Comparison of ENCODE assay signal across 8 mouse cellular contexts in genomic region chr2:70826436-70827230, GRCm38 (mm10). TPM values are rescaled to one million over a fixed set of nuclear protein-coding genes. Genes with fewer than 3 reads are reported as not detected.
DNase-seq lines count a peak whose midpoint lies in the region; ATAC-seq and TF ChIP-seq lines count a peak whose summit lies in the region.

No protein-coding gene starts in this region.

- ATAC-seq in hindbrain, embryonic 13.5 days (ENCODE audit: low FRiP score) = no peak
- ATAC-seq in hindbrain, embryonic 11.5 days (ENCODE audit: low FRiP score) = no peak
- ATAC-seq in erythroid progenitor cell, adult 5-6 weeks (replicated peaks; ENCODE audit: low FRiP score, poor library complexity, severe bottlenecking) = peak; percentile 63
- peak; percentile 35 for ATAC-seq in liver, postnatal 0 days

- no peak overlapping the region for H3K27ac ChIP-seq in hindbrain, embryonic 13.5 days
- no peak overlapping the region for H3K27ac ChIP-seq in hindbrain, embryonic 11.5 days (ENCODE audit: low read depth, low read length)
- H3K27ac ChIP-seq in liver, postnatal 0 days (ENCODE audit: low read depth) = peak overlapping the region; percentile 100

- H3K36me3 ChIP-seq in hindbrain, embryonic 13.5 days = no peaks in the 10 kb centered on the region
- no peaks in the 10 kb centered on the region for H3K36me3 ChIP-seq in hindbrain, embryonic 11.5 days (ENCODE audit: control insufficient read depth, insufficient read depth, low read length)
- H3K36me3 ChIP-seq in liver, postnatal 0 days (replicated peaks; ENCODE audit: insufficient read depth, low read length) = no peaks in the 10 kb centered on the region

- H3K4me2 ChIP-seq in hindbrain, embryonic 13.5 days = 0 out of 2 replicates have a peak overlapping the region, but pooled peaks have one; percentile 25
- H3K4me2 ChIP-seq in hindbrain, embryonic 11.5 days (replicated peaks; ENCODE audit: low read depth, low read length) = no peak overlapping the region
- peak overlapping the region; percentile 83 for H3K4me2 ChIP-seq in liver, postnatal 0 days (ENCODE audit: low read depth, low read length)

- WGBS in hindbrain, embryonic 13.5 days = 79% methylated on average over 8 of the region's 8 CpGs
- WGBS in hindbrain, embryonic 11.5 days = 78% methylated on average over 8 of the region's 8 CpGs
- WGBS in liver, postnatal 0 days (ENCODE audit: insufficient replicate concordance) = 51% methylated on average over 8 of the region's 8 CpGs

- H3K9me3 ChIP-seq in hindbrain, embryonic 13.5 days = no peaks in the 10 kb centered on the region
- no peaks in the 10 kb centered on the region for H3K9me3 ChIP-seq in hindbrain, embryonic 11.5 days (ENCODE audit: control insufficient read depth, low read length)
- no peaks in the 10 kb centered on the region for H3K9me3 ChIP-seq in liver, postnatal 0 days (ENCODE audit: low read length)

- H3K4me1 ChIP-seq in hindbrain, embryonic 13.5 days (replicated peaks) = peaks cover 14% of the 10 kb centered on the region
- H3K4me1 ChIP-seq in hindbrain, embryonic 11.5 days (replicated peaks; ENCODE audit: control insufficient read depth, insufficient read depth, low read length) = no peaks in the 10 kb centered on the region
- peaks cover 53% of the 10 kb centered on the region for H3K4me1 ChIP-seq in liver, postnatal 0 days (ENCODE audit: insufficient read depth)

- no peak overlapping the region for H3K9ac ChIP-seq in hindbrain, embryonic 13.5 days
- H3K9ac ChIP-seq in hindbrain, embryonic 11.5 days (ENCODE audit: low read depth, low read length) = no peak overlapping the region
- H3K9ac ChIP-seq in liver, postnatal 0 days (replicated peaks) = peak overlapping the region; percentile 52

- no peaks in the 10 kb centered on the region for H3K27me3 ChIP-seq in hindbrain, embryonic 13.5 days
- H3K27me3 ChIP-seq in hindbrain, embryonic 11.5 days (ENCODE audit: control insufficient read depth, insufficient read depth, low read length) = no peaks in the 10 kb centered on the region
- no peaks in the 10 kb centered on the region for H3K27me3 ChIP-seq in liver, postnatal 0 days (ENCODE audit: insufficient read depth, low read length)

- TF ChIP-seq EP300 in liver, postnatal 0 days (IDR thresholded peaks at IDR 0.05; ENCODE audit: low read depth) = peak; percentile 86

- no peak for TF ChIP-seq CTCF in liver, postnatal 0 days (IDR thresholded peaks at IDR 0.05; ENCODE audit: low read depth)

- no peak overlapping the region for H3K4me3 ChIP-seq in hindbrain, embryonic 13.5 days
- H3K4me3 ChIP-seq in hindbrain, embryonic 11.5 days (ENCODE audit: low read depth, low read length) = no peak overlapping the region
- H3K4me3 ChIP-seq in liver, postnatal 0 days (ENCODE audit: low read depth, low read length) = peak overlapping the region; percentile 95

- DNase-seq in hindbrain, embryonic 11.5 days (ENCODE audit: low spot score) = no peak
- peak; percentile 62 for DNase-seq in MEL-GATA-1-ER (ENCODE audit: extremely low read depth, low read depth)
- DNase-seq in liver, postnatal 0 days = no peak
- DNase-seq in cerebellum, postnatal 14 days = no peak
- DNase-seq in urinary bladder, postnatal 25 days (ENCODE audit: low spot score) = no peak
- no peak for DNase-seq in kidney, adult 8-10 months

RNA-seq across cellular contexts. Expression of gene Tlk1, which starts 1.1 kb away (rescaled TPM):
- 22.2 and 23.8 TPM in 2 replicates for polyA plus RNA-seq in hindbrain, embryonic 13.5 days (2015; fragmentation: Nextera tagmentation; extraction: Ambion mirVana)
- 36.8 and 45.4 TPM in 2 replicates for polyA plus RNA-seq in hindbrain, embryonic 11.5 days (2014; fragmentation: Nextera tagmentation; extraction: Ambion mirVana)
- 134 and 172 TPM in 2 replicates for total RNA-seq in erythroid progenitor cell, adult 5-6 weeks (2015; ENCODE audit: low replicate concordance)
- 126 and 148 TPM in 2 replicates for total RNA-seq in erythroid progenitor cell, adult 5-6 weeks (2017; ENCODE audit: low replicate concordance)
- polyA plus RNA-seq in liver, postnatal 0 days (2015; fragmentation: Nextera tagmentation; extraction: Ambion mirVana) = 23.2 and 25.3 TPM in 2 replicates

Comparison
In these comparisons a context has a peak if more than half of its experiments do, and no peak if none do; other contexts are left out.
1. ATAC-seq: peak in erythroid progenitor cell, adult 5-6 weeks (single experiment) and liver, postnatal 0 days (single experiment); none in hindbrain, embryonic 13.5 days (single experiment) and hindbrain, embryonic 11.5 days (single experiment).